Mouse (Mus musculus): ENCODE results near the gene Cul1. TPM values are rescaled to one million over a fixed set of nuclear protein-coding genes. Genes with fewer than 3 reads are reported as not detected.

Cul1 gene
- 77.2 TPM for polyA plus RNA-seq (2014; fragmentation: Illumina TruSeq; extraction: RNeasy Lipid Tissue Mini Kit (QIAGEN cat#74804); ENCODE audit: low read depth, low replicate concordance)

GRCm38 (mm10) chr6:47453098-47453497 is at the start of gene Cul1:
TSS of gene Cul1 (plus strand) at chr6:47453398.

Other genes starting within 250 kb of the Cul1 start
- gene Ezh2, start 141.9 kb downstream of the Cul1 start, polyA plus RNA-seq (2014; fragmentation: Illumina TruSeq; extraction: RNeasy Lipid Tissue Mini Kit (QIAGEN cat#74804); ENCODE audit: low read depth, low replicate concordance) = 6.7 TPM